Mouse (Mus musculus): Measurements from ENCODE around the gene Osbpl10.

The Osbpl10 gene

GRCm38 (mm10) chr9:115179154-115179553, 200.8 kb downstream of the Osbpl10 start:
- DNase-seq = no peak

GRCm38 (mm10) chr9:115179935-115180334, 201.6 kb downstream of the Osbpl10 start:
- DNase-seq = no peak

GRCm38 (mm10) chr9:115186402-115186801, 208.0 kb downstream of the Osbpl10 start:
- DNase-seq = no peak

GRCm38 (mm10) chr9:115190376-115190942, 212.1 kb downstream of the Osbpl10 start:
- DNase-seq = no peak

- DNase-seq = no peak
Observed at GRCm38 (mm10) chr9:115192890-115193289, 214.5 kb downstream of the Osbpl10 start.

GRCm38 (mm10) chr9:115197082-115197481, 218.7 kb downstream of the Osbpl10 start:
- no peak for DNase-seq

GRCm38 (mm10) chr9:115200166-115200862, 221.9 kb downstream of the Osbpl10 start:
- no peak for DNase-seq

GRCm38 (mm10) chr9:115201264-115201663, 222.9 kb downstream of the Osbpl10 start:
- DNase-seq = no peak

- no peak for DNase-seq
Observed at GRCm38 (mm10) chr9:115203136-115203535, 224.8 kb downstream of the Osbpl10 start.

GRCm38 (mm10) chr9:115205491-115205890, 227.1 kb downstream of the Osbpl10 start:
- DNase-seq = no peak

GRCm38 (mm10) chr9:115206219-115206618, 227.8 kb downstream of the Osbpl10 start:
- no peak for DNase-seq

GRCm38 (mm10) chr9:115209737-115210136, 231.4 kb downstream of the Osbpl10 start:
- no peak for DNase-seq

- DNase-seq = no peak
Observed at GRCm38 (mm10) chr9:115210535-115210934, 232.2 kb downstream of the Osbpl10 start.

- DNase-seq = no peak
Observed at GRCm38 (mm10) chr9:115213755-115214264, 235.4 kb downstream of the Osbpl10 start.

GRCm38 (mm10) chr9:115214572-115215571, 236.5 kb downstream of the Osbpl10 start:
- DNase-seq = no peak

GRCm38 (mm10) chr9:115215830-115216701, 237.7 kb downstream of the Osbpl10 start:
- DNase-seq = no peak

- DNase-seq = no peak
Observed at GRCm38 (mm10) chr9:115217984-115218383, 239.6 kb downstream of the Osbpl10 start.

- DNase-seq = no peak
Observed at GRCm38 (mm10) chr9:115220466-115220865, 242.1 kb downstream of the Osbpl10 start.

- DNase-seq = no peak
Observed at GRCm38 (mm10) chr9:115221265-115221664, 242.9 kb downstream of the Osbpl10 start.

- DNase-seq = no peak
Observed at GRCm38 (mm10) chr9:115224744-115225354, 246.5 kb downstream of the Osbpl10 start.

GRCm38 (mm10) chr9:115229145-115229544, 250.8 kb downstream of the Osbpl10 start:
- no peak for DNase-seq

GRCm38 (mm10) chr9:115229676-115230075, 251.3 kb downstream of the Osbpl10 start:
- no peak for DNase-seq

Data from cerebellum, adult 8-10 months (tissue).